Mouse (Mus musculus) CD4-positive, CD25-positive, alpha-beta regulatory T cell, adult 9 weeks (primary cell): ENCODE results near the gene Fezf1. TPM values are rescaled to one million over a fixed set of nuclear protein-coding genes. Genes with fewer than 3 reads are reported as not detected.

Experiments
- polyA plus RNA-seq: library from polyadenylated mRNA; unstranded; fragments of 100-300 nt; shearing (Covaris generic); gene quantifications from one replicate; pipeline ENCODE4 v1.2.1, GENCODE M21; 2017

The Fezf1 gene
- polyA plus RNA-seq = not detected

GRCm38 (mm10) chr6:23248313-23249052 lies at the start of gene Fezf1:
Fezf1 (minus strand) TSS chr6:23248362.

Other genes with a start within 250 kb of the Fezf1 start
- gene Aass, start 115.4 kb downstream of the Fezf1 start, polyA plus RNA-seq = not detected